Mouse (Mus musculus) testis, postnatal 14 days (tissue): ENCODE measurements around the gene Ptrh2.
A peak's percentile ranks its signal among the peaks of the same experiment; 100 is the strongest.

Experiments
- DNase-seq: peaks from one replicate; pipeline ENCODE4 v3.0.0; 2021; ENCODE audit warnings: low spot score

Ptrh2 gene

DNA sequence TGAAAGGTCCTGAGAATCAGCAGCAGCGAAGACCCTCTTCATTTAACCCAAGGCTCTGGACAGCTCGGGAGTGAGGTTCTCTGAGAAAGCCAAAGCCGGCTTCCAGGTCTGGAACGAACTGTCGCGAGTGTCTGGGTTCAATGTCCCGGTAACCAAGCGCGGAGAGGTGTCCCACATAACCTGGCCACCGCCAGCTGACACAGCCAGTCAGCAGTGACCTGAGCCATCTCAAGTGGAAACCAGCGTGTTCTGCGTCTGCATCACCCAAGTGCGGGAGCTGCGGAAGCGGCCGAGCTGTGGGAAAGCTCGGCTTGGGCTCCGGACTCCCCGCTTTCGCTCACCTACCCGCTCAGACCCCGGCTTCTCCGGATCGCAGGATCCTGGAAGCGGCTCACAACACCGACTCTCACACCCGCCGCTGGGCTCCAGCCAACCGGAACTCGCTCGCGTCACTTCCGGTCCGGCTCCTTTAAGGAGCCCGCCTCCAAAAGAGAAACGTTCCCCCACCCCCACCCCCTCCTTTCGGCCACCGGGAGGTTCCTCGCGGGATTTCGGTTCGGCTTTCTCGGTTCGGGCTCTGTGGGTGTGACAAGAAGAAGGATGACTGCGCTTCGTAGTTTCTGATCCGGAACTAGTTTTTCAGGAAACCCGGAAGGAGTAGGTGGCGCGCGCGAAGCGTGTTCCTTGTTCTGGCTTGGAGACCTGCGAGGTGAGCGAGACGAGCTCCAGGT lies at the start of gene Ptrh2, which contains the start of gene Vmp1:
TSS of gene Ptrh2 (plus strand) at position 591 of the 731 bp plus-strand sequence.
TSS of gene Vmp1 (minus strand) at position 442 of the 731 bp plus-strand sequence.
- DNase-seq, result peak; percentile 90

GRCm38 (mm10) chr11:86634396-86634795 lies 49.4 kb upstream of the Ptrh2 start:
- DNase-seq, result no peak

DNA sequence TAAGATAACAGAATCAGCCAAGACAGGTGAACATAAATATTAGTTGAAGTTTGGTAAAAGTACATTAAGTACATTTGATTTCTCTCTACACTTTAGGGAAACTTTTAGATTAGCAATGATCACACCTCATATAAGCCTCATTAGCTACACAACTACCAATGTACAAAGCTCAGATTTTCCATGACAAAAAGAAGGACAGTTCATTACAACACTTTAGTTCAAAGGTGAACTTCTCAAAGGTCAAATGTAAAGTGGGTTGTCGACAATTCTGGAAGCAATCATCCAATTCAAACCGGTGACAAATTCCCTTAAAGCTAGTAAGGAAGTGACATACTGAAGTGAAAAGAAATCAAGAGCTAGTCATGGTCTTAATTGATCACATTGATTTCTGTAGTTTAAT lies 46.1 kb upstream of the Ptrh2 start:
- DNase-seq, result no peak

GRCm38 (mm10) chr11:86641714-86642113 lies 42.1 kb upstream of the Ptrh2 start:
- no peak for DNase-seq

DNA sequence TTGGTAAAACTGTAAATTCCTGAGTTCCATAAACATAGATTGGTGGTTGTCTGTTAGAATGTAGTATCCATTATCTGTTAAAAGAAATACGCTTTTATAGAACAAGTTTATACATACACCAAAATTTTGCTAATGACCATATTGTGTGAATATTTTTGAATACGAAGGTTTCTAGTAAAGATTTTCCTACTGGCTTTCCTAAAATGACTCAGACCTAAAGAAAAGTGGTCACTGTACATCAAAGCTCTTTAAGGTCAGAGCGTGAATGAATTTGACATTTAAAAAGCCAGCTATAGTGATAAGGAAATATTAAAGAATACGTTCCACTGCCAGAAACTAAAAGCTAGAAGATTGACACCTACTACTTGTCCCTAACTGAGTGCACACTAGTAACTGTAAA lies 39.2 kb upstream of the Ptrh2 start:
- no peak for DNase-seq

DNA sequence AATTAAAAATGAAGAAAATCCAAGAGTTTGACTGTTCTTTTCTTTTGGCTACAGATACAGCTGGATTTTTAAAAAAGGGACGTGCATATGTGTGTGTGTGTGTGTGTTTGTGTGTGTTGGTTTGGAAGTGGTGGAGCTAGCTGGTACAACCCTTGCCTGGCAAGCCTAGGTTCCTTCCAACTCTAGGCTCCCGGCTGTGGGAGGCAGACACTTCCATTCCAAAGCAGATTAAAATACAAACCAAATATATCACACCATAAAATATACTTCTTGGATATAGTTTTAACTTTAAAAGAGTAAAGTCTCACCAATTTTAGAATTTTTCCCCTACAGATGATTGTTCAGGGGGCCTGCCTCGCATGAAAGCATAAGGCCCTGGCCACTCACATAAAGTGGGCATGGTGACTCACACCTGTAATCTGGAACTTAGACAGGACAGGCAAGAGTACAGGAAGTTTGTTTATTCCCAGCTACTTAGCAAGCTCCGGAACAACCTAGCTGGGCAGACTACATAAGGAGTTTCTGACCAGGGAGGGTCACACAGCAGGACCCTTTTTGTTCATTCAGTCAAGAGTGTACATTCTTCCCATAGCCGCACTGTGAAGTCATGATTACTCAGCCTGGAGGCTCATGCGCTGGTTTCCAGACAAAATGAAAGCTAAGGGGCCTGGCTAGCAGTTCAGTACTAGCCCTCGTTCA lies 37.5 kb upstream of the Ptrh2 start:
- DNase-seq, result no peak

- no peak for DNase-seq
Observed at GRCm38 (mm10) chr11:86646885-86647459, 36.8 kb upstream of the Ptrh2 start.

- DNase-seq, result no peak
Observed at GRCm38 (mm10) chr11:86647706-86648447, 35.9 kb upstream of the Ptrh2 start.

GRCm38 (mm10) chr11:86649542-86649941 lies 34.2 kb upstream of the Ptrh2 start:
- DNase-seq, result no peak

- DNase-seq, result no peak
Observed at GRCm38 (mm10) chr11:86650676-86651075, 33.1 kb upstream of the Ptrh2 start.

GRCm38 (mm10) chr11:86652578-86652979 lies 31.2 kb upstream of the Ptrh2 start:
- no peak for DNase-seq

GRCm38 (mm10) chr11:86653446-86653845 lies 30.3 kb upstream of the Ptrh2 start:
- no peak for DNase-seq

DNA sequence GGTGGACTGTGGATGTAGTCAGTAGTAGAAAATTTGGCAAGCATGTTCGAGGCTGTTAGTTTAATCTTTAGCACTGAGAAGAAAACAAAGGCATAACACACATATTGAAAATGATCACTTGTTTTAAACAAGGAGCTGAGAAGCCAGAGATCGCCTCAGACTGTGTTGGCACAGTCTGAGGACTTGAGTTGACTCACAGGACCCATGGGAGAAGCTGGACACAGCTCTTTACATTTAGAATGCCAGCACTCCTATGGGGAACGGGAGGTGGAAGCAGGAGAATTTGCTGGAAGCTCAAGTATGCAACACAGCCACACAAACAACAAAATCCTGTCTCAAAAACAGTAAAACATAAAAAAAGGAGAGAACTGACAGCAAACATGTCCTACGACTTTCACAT lies 29.7 kb upstream of the Ptrh2 start:
- no peak for DNase-seq

GRCm38 (mm10) chr11:86655671-86656070 lies 28.1 kb upstream of the Ptrh2 start:
- DNase-seq, result no peak

DNA sequence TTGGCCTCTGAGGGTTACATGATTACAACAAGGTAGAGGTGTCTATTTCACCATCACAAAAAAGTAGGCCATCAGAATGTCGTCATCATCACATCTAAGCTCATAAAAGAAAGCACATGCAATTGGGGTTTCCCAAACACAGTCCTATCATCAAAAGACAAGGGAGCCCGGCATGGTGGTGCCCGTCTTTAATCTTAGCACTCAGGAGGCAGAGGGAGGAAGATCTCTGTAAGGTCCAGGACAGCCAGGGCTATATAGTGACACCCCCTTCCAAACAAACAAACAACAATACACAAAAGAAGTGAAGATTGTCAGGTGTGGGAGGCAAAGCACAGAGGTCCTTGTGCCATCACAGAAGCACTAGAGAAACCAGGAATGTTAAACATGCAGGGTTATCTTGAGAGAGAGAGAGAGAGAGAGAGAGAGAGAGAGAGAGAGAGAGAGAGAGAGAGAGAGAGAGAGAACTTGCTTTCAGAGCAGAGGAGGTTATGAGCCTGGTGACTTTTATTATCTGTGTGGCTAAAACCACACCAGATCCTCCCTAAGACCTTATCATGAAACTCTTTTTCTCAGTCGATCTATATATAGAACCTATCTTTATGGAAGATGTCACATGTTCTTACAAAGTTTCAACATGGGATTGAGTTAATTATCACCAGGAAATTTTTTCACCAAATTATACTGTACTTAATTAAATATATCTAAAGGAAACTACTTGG lies 26.8 kb upstream of the Ptrh2 start:
- no peak for DNase-seq

DNA sequence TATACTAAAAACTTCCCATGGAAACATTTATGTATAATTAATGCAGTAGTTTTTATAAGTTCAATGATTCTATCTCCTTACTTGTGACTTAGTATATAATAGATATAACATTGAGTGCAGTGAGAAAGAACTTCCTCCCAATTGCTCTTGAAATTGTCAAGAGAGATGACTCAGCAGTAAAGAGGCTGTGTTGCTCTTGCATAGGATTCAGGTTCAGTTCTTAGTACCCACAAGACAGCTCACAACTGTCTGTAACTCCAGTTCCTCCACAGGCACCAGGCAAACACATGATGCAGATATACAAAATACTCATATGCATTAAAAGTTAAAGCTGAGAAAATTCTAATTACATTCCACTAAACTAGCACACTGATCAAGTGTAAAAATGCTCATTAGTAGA lies 25.9 kb upstream of the Ptrh2 start:
- no peak for DNase-seq

- no peak for DNase-seq
Observed at GRCm38 (mm10) chr11:86662986-86663895, 20.5 kb upstream of the Ptrh2 start.

DNA sequence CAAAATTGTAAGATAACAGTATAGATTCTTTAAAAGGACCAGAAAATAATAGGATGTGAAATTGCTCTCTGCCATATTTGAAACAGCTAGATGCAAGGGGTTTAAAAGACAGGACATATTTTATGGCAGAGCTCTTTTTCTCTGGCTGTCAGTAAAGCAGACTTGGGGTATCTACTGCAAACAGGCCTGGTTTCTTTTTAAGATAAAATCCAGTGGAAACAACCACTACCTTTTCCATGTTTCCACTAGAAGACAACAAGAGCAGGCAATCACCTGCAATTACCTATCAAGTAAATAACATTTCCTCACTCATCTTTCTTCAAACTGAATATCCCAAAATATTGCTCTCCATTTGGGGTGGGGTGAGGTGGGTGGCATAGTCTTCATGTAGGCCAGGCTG lies 19.8 kb upstream of the Ptrh2 start:
- no peak for DNase-seq

GRCm38 (mm10) chr11:86664406-86664805 lies 19.4 kb upstream of the Ptrh2 start:
- no peak for DNase-seq

- DNase-seq, result no peak
Observed at GRCm38 (mm10) chr11:86667553-86667952, 16.2 kb upstream of the Ptrh2 start.

DNA sequence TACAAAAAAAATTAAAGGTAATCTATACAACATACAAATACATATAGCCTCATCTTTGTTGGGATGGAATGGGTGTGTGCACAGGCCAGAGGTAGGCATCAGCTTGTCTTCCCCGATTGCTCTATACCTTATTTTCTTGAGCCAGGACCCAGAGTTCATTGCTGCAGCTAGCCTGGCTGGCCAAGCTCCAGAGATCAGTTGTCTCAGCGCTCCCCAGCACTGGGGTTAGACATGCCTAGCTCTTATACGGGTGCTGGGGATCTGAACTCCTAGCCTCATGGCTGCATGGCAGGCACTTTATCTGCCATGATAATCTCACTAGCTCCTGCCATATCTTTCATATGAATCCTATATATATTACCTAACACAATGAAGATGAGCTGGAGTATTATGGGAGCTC lies 15.6 kb upstream of the Ptrh2 start:
- DNase-seq, result no peak
